Mouse (Mus musculus) adrenal gland, adult (tissue): ENCODE results near the gene Furin.
A peak's percentile ranks its signal among the peaks of the same experiment; 100 is the strongest.

ENCODE experiments used
- DNase-seq, 2 experiments: peaks; one replicate each; pipeline ENCODE4 v3.0.0; 2022 to 2023; ENCODE audit warnings: low spot score in 1 of 2; ENCODE audit not compliant: inconsistent age in 2 of 2

The Furin gene

DNA sequence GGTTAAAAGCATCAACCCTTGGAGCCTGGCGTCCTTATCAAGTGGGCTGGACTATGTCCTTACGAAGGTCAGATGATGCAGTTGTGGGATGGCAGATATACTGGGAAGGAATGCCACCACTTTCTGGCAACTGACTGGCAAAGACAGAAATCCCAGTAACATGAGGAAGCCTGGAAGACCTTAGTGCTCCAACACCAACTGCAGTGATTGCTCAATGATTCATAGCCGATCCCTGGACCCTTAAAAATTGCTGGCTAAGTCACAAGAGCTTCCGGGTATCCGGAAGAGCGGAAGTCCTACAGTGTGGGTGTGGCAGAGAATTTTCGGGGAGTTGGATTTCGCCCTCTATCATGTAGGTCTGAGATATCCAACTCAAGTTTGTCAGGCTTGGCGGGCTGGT, 59.1 kb downstream of the Furin start:
- no peak for DNase-seq

DNA sequence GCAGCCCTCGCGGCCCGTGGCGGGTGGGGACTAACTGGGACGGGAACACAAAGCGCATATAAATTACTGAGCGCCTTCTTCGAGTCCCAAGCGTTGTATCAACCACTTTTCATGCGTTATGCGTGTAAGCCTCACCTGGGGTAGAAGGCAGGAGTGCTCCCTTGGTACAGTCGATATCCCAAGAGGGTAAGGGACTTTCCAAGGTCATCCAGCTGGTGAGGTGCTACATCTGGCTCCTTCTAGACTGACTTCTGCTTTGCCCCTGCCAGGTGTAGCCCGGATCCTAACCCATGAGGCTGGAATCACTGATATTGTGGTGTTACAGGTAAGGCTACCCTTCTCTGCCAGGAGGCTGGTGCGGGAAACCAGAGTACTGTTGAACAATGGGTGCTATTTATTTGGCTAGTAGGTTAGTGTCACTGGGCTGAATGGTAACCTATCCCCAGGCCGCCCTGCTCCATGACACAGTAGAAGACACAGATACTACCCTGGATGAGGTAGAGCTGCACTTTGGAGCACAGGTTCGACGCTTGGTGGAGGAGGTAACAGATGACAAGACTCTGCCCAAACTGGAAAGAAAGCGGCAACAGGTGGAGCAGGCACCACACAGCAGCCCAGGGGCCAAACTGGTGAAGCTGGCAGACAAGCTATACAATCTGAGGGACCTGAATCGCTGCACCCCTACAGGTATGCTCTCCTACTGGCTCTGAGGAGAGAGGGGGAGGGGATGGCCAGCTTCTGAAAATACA, 61.8 kb downstream of the Furin start:
- no peak for DNase-seq

DNA sequence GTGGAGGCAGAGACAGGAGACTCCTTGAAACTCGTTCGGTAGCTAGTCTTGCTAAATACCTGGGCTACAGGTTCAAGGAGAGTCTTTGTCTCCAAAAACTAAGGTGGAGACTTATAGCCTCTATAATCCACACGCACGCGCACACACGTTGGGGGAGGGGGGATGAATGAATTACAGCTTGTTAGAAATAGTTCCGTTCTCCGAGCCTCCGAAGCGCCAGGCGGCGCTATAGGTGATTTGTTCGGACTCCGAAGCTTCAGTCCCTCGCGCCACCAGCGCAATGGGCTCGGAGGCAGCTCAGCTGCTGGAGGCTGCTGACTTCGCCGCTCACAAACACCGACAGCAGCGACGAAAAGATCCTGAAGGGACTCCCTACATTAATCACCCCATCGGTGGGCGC, 62.4 kb downstream of the Furin start, which contains the start of gene Hddc3:
Gene Hddc3, plus strand, starts transcription at position 247 of the 400 bp plus-strand sequence.
- DNase-seq = peak; percentile 89 to 97

DNA sequence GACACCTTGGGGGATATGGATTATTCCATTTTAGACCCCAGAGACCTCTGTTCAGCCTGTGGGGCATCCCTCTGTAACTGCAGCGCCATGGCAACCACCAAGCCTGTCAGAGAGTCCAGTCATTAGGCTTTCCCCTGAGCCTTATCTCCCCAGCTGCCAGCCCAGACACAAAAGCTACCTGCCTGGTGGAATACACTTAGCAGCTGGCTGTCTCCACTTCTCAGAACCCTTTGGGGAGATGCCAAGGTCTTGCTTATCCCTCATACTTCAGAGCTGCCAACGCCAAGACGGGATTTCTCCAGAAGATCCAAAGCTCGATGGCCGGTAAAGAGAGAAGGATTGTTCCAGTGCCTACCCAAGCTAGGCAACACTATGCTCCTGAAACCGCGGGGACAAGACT, 63.4 kb downstream of the Furin start:
- DNase-seq = peak in 1 of 2 experiments; percentile 54

DNA sequence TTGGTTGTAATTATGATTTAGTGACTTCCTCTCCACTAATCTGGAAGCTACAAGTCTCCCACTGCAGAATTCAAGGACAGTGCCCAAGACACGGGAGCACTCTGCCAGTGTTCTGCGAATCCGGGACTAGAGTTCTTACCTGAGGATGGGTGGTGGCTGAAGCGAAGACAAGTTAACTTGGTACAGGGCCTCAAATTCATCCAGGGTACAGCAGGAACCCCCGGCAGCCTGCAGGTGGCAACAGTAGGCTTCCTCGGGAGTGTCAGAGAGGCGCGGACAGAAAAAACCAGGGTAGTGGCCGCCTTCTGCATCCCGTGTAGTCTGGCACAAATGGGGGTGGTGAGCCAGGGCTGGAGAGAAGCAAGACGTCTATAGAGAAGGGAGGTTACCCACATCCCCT, 64.4 kb downstream of the Furin start, which contains the start of gene Unc45a:
Gene Unc45a, minus strand, starts transcription at position 213 of the 400 bp plus-strand sequence.
- peak; percentile 80 to 91 for DNase-seq

DNA sequence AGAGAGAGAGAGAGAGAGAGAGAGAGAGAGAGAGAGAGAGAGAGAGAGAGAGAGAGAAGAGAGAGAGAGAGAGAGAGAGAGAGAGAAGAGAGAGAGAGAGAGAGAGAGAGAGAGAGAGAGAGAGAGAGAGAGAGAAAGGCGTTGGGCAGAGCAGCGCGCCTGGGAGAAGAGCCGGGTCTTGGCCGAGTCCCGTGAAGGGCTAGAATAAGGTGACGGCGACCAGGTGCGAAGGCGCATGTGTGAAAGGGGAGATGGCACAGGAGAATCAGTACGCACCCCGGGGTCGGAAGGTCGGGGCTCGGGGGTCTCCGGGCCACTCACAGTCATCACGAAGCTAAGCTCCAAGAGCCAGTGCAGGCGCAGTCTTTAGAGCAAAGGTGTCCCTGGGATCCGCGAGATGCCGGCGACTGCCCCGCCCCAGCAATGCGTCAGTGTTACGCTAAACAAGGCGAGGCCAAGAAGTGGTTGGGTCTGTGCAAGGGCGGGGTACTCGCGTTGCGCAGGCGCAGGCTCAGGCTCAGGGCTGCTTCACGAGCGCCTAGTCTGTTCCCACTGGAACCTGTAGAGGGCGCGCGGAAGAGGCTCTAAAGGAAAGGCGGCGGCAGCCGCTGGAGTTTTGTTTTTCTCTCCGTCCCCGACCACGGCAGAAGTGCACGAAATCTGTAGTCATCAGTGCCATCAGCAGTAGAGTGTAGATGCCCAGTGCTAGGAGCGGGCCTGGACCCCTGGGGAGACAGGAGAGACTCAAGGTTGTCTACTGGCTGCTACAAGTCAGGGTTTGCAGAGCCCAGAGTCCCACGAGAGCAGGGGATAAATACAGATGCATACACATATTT, 65.2 kb downstream of the Furin start:
- DNase-seq = peak; percentile 98 to 99

DNA sequence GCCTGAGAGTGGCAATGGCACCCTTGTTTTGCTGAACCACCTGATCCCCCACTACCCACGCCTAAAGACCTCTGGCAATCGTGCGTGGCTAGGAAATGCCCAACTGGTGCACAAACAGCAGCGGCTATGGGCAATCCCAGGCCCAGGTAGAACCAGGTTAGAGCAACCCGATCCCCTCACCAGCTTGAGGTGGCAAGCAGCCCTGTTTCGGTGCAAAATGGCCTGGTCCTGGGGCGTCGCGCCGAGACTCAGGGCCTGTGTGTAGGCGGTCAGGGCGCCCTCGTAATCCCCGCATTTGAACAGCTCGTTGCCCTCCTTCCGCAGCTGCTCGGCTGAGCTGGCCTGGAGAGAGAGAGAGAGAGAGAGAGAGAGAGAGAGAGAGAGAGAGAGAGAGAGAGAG, 65.9 kb downstream of the Furin start:
- peak; percentile 51 to 78 for DNase-seq
